Mouse (Mus musculus): Measurements from ENCODE around the gene Nrxn3.

Nrxn3 gene

GRCm38 (mm10) chr12:90337496-90338228 is 1615.0 kb downstream of the Nrxn3 start:
- CTCF ChIA-PET = no interaction called here

- CTCF ChIA-PET = no interaction called here
These were observed 1615.5 kb downstream of the Nrxn3 start for GRCm38 (mm10) chr12:90338229-90338557.
